Mouse (Mus musculus): Measurements from ENCODE around the gene Jag2.

GRCm38 (mm10) chr12:112947307-112947706 is 17.7 kb upstream of the Jag2 start:
- TF ChIP-seq CTCF (IDR thresholded peaks at IDR 0.05; ENCODE audit: low read depth) (peak; percentile 66), EP300 (optimal IDR thresholded peaks at IDR 0.05) (no peak)
